Mouse (Mus musculus) heart, embryonic 15.5 days (tissue): Measurements from ENCODE around the gene Eid2. TPM values are rescaled to one million over a fixed set of nuclear protein-coding genes. Genes with fewer than 3 reads are reported as not detected.
A peak's percentile ranks its signal among the peaks of the same experiment; 100 is the strongest.
"Not testable (repeated sequence)": the region's sequence is repeated elsewhere in the genome, so short reads cannot be mapped to it uniquely, and the experiment has no call there.

Source experiments
- ATAC-seq: fragments of 200-750 bp; cut with Nextera tagmentation; replicated peaks from 2 replicates; pipeline ENCODE4 v1.8.0; 2017; ENCODE audit warnings: low read depth, moderate TSS enrichment; ENCODE audit not compliant: insufficient number of reproducible peaks, insufficient read depth, low FRiP score
- H3K27ac ChIP-seq: fragments of 300-500 bp; sonication (generic); 2 replicates; pipeline ENCODE4 v1.5.1; 2015; ENCODE audit warnings: mild to moderate bottlenecking, inconsistent platforms
- H3K27me3 ChIP-seq: fragments of 300-500 bp; sonication (generic); 2 replicates; pipeline ENCODE4 v1.6.1; 2015; ENCODE audit warnings: inconsistent platforms
- H3K36me3 ChIP-seq: fragments of 300-500 bp; sonication (generic); 2 replicates; pipeline ENCODE4 v1.6.1; 2015; ENCODE audit warnings: mild to moderate bottlenecking, inconsistent platforms
- H3K4me1 ChIP-seq: fragments of 300-500 bp; sonication (generic); replicated peaks from 2 replicates; pipeline ENCODE4 v1.6.1; 2015; ENCODE audit warnings: inconsistent platforms
- H3K4me2 ChIP-seq: fragments of 300-500 bp; sonication (generic); 2 replicates; pipeline ENCODE4 v1.6.1; 2015; ENCODE audit warnings: inconsistent platforms, mild to moderate bottlenecking, moderate library complexity
- H3K4me3 ChIP-seq: fragments of 300-500 bp; sonication (generic); 2 replicates; pipeline ENCODE4 v1.5.1; 2015; ENCODE audit warnings: mild to moderate bottlenecking, inconsistent platforms
- H3K9ac ChIP-seq: fragments of 300-500 bp; sonication (generic); 2 replicates; pipeline ENCODE4 v1.6.1; 2015; ENCODE audit warnings: mild to moderate bottlenecking, inconsistent platforms
- H3K9me3 ChIP-seq: fragments of 300-500 bp; sonication (generic); replicated peaks from 2 replicates; pipeline ENCODE4 v1.6.1; 2016; ENCODE audit warnings: inconsistent platforms
- WGBS: fragments of 180-500 bp; shearing (Covaris S2); methylation state at CpG from one replicate; pipeline ENCODE4 v1.1.7; 2015; ENCODE audit warnings: mixed read lengths; 5-methylcytosine and 5-hydroxymethylcytosine counted together
- polyA plus RNA-seq: library from polyadenylated mRNA; unstranded; fragments of >200 nt; fragmentation: Nextera tagmentation; extraction: Ambion mirVana; gene quantifications from 2 replicates; pipeline ENCODE4 v1.2.1, GENCODE M21; 2015

The Eid2 gene
- polyA plus RNA-seq = 5.2 and 5.9 TPM in 2 replicates

GRCm38 (mm10) chr7:28267129-28268041 is at the start of gene Eid2:
Gene Eid2 (plus strand): TSS chr7:28267881.
- Histone ChIP-seq H3K27me3 (no peaks in the 10 kb centered on the region; the same call in 1 of the 2 replicates), H3K27ac (peak within 1 kb of the TSS; percentile 84), H3K4me1 (peaks cover 11% of the 10 kb centered on the region), H3K9me3 (no peaks in the 10 kb centered on the region), H3K36me3 (peaks cover 9% of the 10 kb centered on the region; the same call in 1 of the 2 replicates), H3K4me2 (peak within 1 kb of the TSS; percentile 91), H3K9ac (peak within 1 kb of the TSS; percentile 98), H3K4me3 (peak within 1 kb of the TSS; percentile 88)
- ATAC-seq = peak; percentile 89
- 6% methylated on average over 57 of the region's 57 CpGs for WGBS

GRCm38 (mm10) chr7:28218951-28219740 is 48.5 kb upstream of the Eid2 start:
- not testable (repeated sequence) for H3K9ac ChIP-seq, H3K36me3 ChIP-seq, ATAC-seq, H3K27me3 ChIP-seq, H3K9me3 ChIP-seq, H3K27ac ChIP-seq, H3K4me3 ChIP-seq, H3K4me1 ChIP-seq, H3K4me2 ChIP-seq
- WGBS = 81% methylated on average over 20 of the region's 20 CpGs

GRCm38 (mm10) chr7:28226836-28227235 is 40.8 kb upstream of the Eid2 start:
- H3K4me1 ChIP-seq, H3K4me3 ChIP-seq, ATAC-seq, H3K9ac ChIP-seq, H3K9me3 ChIP-seq, H3K36me3 ChIP-seq, H3K27ac ChIP-seq, H3K27me3 ChIP-seq, H3K4me2 ChIP-seq: not testable (repeated sequence)
- WGBS = 74% methylated on average over 4 of the region's 4 CpGs

- not testable (repeated sequence) for H3K27me3 ChIP-seq, H3K4me2 ChIP-seq, H3K27ac ChIP-seq, ATAC-seq, H3K4me1 ChIP-seq, H3K9ac ChIP-seq, H3K36me3 ChIP-seq, H3K4me3 ChIP-seq, H3K9me3 ChIP-seq
- 87% methylated on average over 4 of the region's 4 CpGs for WGBS
Observed at GRCm38 (mm10) chr7:28227421-28227820, 40.3 kb upstream of the Eid2 start.

- not testable (repeated sequence) for H3K9me3 ChIP-seq, H3K4me3 ChIP-seq, H3K36me3 ChIP-seq, H3K27ac ChIP-seq, H3K27me3 ChIP-seq, ATAC-seq, H3K9ac ChIP-seq, H3K4me2 ChIP-seq, H3K4me1 ChIP-seq
- 59% methylated on average over 2 of the region's 2 CpGs for WGBS
Observed at GRCm38 (mm10) chr7:28243943-28244342, 23.7 kb upstream of the Eid2 start.

GRCm38 (mm10) chr7:28248957-28249356 is 18.7 kb upstream of the Eid2 start:
- Histone ChIP-seq H3K4me3 (no peak overlapping the region), H3K27me3 (no peaks in the 10 kb centered on the region), H3K4me1 (no peaks in the 10 kb centered on the region), H3K36me3 (no peaks in the 10 kb centered on the region), H3K9me3 (no peaks in the 10 kb centered on the region), H3K27ac (no peak overlapping the region), H3K4me2 (no peak overlapping the region), H3K9ac (no peak overlapping the region)
- no peak for ATAC-seq
- 85% methylated on average over 3 of the region's 3 CpGs for WGBS

- WGBS = 85% methylated on average over 17 of the region's 17 CpGs
- no peak overlapping the region for H3K4me2 ChIP-seq
- no peaks in the 10 kb centered on the region for H3K36me3 ChIP-seq
- no peak overlapping the region for H3K9ac ChIP-seq
- H3K27ac ChIP-seq = no peak overlapping the region
- H3K27me3 ChIP-seq = no peaks in the 10 kb centered on the region
- no peaks in the 10 kb centered on the region; the same call in 1 of the 2 replicates for H3K9me3 ChIP-seq
- no peak overlapping the region for H3K4me3 ChIP-seq
- no peaks in the 10 kb centered on the region for H3K4me1 ChIP-seq
- no peak for ATAC-seq
Observed at GRCm38 (mm10) chr7:28251976-28252375, 15.7 kb upstream of the Eid2 start.

- H3K27ac ChIP-seq = no peak overlapping the region
- WGBS = 76% methylated on average over 6 of the region's 6 CpGs
- H3K4me2 ChIP-seq = no peak overlapping the region
- no peak overlapping the region for H3K4me3 ChIP-seq
- H3K9me3 ChIP-seq = no peaks in the 10 kb centered on the region; the same call in 1 of the 2 replicates
- H3K4me1 ChIP-seq = no peaks in the 10 kb centered on the region
- H3K9ac ChIP-seq = no peak overlapping the region
- H3K36me3 ChIP-seq = no peaks in the 10 kb centered on the region
- no peaks in the 10 kb centered on the region for H3K27me3 ChIP-seq
- ATAC-seq = no peak
Observed at GRCm38 (mm10) chr7:28254591-28254990, 13.1 kb upstream of the Eid2 start.

GRCm38 (mm10) chr7:28255476-28255875 is 12.2 kb upstream of the Eid2 start:
- H3K4me2 ChIP-seq = no peak overlapping the region
- no peak overlapping the region for H3K27ac ChIP-seq
- H3K4me3 ChIP-seq = no peak overlapping the region
- no peaks in the 10 kb centered on the region for H3K36me3 ChIP-seq
- 75% methylated on average over 6 of the region's 6 CpGs for WGBS
- H3K9ac ChIP-seq = no peak overlapping the region
- H3K4me1 ChIP-seq = no peaks in the 10 kb centered on the region
- no peaks in the 10 kb centered on the region; the same call in 1 of the 2 replicates for H3K9me3 ChIP-seq
- ATAC-seq = no peak
- no peaks in the 10 kb centered on the region for H3K27me3 ChIP-seq

GRCm38 (mm10) chr7:28262861-28263260 is 4.8 kb upstream of the Eid2 start:
- no peak for ATAC-seq
- no peaks in the 10 kb centered on the region for H3K36me3 ChIP-seq
- no peak overlapping the region for H3K27ac ChIP-seq
- H3K9ac ChIP-seq = no peak overlapping the region
- no peak overlapping the region for H3K4me3 ChIP-seq
- H3K4me1 ChIP-seq = no peaks in the 10 kb centered on the region
- 46% methylated on average over 5 of the region's 5 CpGs for WGBS
- H3K9me3 ChIP-seq = no peaks in the 10 kb centered on the region
- no peak overlapping the region for H3K4me2 ChIP-seq
- H3K27me3 ChIP-seq = no peaks in the 10 kb centered on the region; the same call in 1 of the 2 replicates

- no peak overlapping the region for H3K4me3 ChIP-seq
- H3K9me3 ChIP-seq = no peaks in the 10 kb centered on the region
- no peaks in the 10 kb centered on the region for H3K36me3 ChIP-seq
- no peaks in the 10 kb centered on the region; the same call in 1 of the 2 replicates for H3K27me3 ChIP-seq
- ATAC-seq = no peak
- no peak overlapping the region for H3K9ac ChIP-seq
- H3K4me1 ChIP-seq = peaks cover 6% of the 10 kb centered on the region
- no peak overlapping the region for H3K27ac ChIP-seq
- H3K4me2 ChIP-seq = no peak overlapping the region
- 3% methylated on average over 15 of the region's 15 CpGs for WGBS
Observed at GRCm38 (mm10) chr7:28263786-28264185, 3.9 kb upstream of the Eid2 start.
